Mouse (Mus musculus) forebrain, embryonic 11.5 days (tissue): ENCODE results near the gene Nfic. TPM values are rescaled to one million over a fixed set of nuclear protein-coding genes. Genes with fewer than 3 reads are reported as not detected.

ENCODE experiments used
- ATAC-seq: fragments of 200-750 bp; cut with Nextera tagmentation; replicated peaks from 2 replicates; pipeline ENCODE4 v1.8.0; 2017; ENCODE audit warnings: moderate TSS enrichment; ENCODE audit not compliant: low FRiP score
- DNase-seq: peaks from one replicate; pipeline ENCODE4 v3.0.0-alpha.2; 2017; ENCODE audit warnings: low spot score
- H3K27ac ChIP-seq: fragments of 300-500 bp; sonication (generic); 2 replicates; pipeline ENCODE4 v1.5.1; 2014; ENCODE audit warnings: low read depth, low read length
- H3K27me3 ChIP-seq: fragments of 300-500 bp; sonication (generic); 2 replicates; pipeline ENCODE4 v1.6.1; 2014; ENCODE audit warnings: mild to moderate bottlenecking, low read length, mixed read lengths; ENCODE audit not compliant: control insufficient read depth, insufficient read depth
- H3K36me3 ChIP-seq: fragments of 300-500 bp; sonication (generic); 2 replicates; pipeline ENCODE4 v1.6.1; 2014; ENCODE audit warnings: mild to moderate bottlenecking, low read length, moderate library complexity, mixed read lengths; ENCODE audit not compliant: control insufficient read depth, insufficient read depth
- H3K4me1 ChIP-seq: fragments of 300-500 bp; sonication (generic); replicated peaks from 2 replicates; pipeline ENCODE4 v1.6.1; 2014; ENCODE audit warnings: low read length, mixed read lengths; ENCODE audit not compliant: control insufficient read depth, insufficient read depth
- H3K4me2 ChIP-seq: fragments of 300-500 bp; sonication (generic); 2 replicates; pipeline ENCODE4 v1.6.1; 2014; ENCODE audit warnings: low read depth, mild to moderate bottlenecking, low read length, moderate library complexity, mixed read lengths; ENCODE audit not compliant: severe bottlenecking
- H3K4me3 ChIP-seq: fragments of 300-500 bp; sonication (generic); 2 replicates; pipeline ENCODE4 v1.5.1; 2014; ENCODE audit warnings: low read depth, low read length
- H3K9ac ChIP-seq: fragments of 300-500 bp; sonication (generic); 2 replicates; pipeline ENCODE4 v1.6.1; 2014; ENCODE audit warnings: low read length
- H3K9me3 ChIP-seq: fragments of 300-500 bp; sonication (generic); 2 replicates; pipeline ENCODE4 v1.6.1; 2016; ENCODE audit warnings: low read length, mixed read lengths; ENCODE audit not compliant: control insufficient read depth
- WGBS: fragments of 180-500 bp; shearing (Covaris S2); extraction: QIAGEN DNeasy Blood & Tissue Kit; methylation state at CpG from one replicate; pipeline ENCODE4 v1.1.7; 2014; 5-methylcytosine and 5-hydroxymethylcytosine counted together
- polyA plus RNA-seq: library from polyadenylated mRNA; unstranded; fragments of >200 nt; fragmentation: Nextera tagmentation; extraction: Ambion mirVana; gene quantifications from 2 replicates; pipeline ENCODE4 v1.2.1, GENCODE M21; 2014

Gene Nfic
- 10.5 and 10.8 TPM in 2 replicates for polyA plus RNA-seq

DNA sequence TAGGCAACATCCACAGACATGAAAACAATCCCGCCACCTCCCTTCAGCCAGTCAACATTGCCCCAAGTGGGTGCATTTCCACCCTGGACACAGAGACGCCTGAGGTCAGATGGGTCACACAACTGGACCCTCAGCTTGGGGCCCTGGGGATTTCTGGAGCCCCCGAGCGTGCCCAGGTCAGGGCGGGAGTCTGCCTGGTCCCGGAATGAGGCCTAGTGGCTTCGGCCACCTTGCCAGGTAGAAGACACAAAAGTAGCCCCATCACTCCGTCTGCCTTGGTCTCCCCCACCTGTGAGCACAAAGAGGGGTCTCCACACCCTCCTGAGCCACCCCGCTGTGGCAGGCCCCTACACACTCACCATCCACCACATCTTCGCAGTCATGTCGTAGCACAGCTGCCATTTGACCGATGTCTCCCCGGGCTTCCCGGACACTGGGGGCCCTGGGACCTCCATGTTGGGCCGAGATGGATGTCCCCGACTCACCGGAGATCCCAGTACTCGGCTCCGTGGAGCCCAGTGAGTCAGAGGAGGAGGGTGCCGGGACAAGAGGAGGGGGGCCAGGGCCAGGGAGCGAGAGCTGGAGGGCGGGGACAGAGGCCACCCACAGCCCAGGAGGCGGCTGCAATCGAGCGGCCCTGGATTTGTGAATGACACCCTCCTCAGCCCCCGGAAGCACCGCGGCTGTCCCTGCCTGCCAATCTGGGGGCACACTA is at the start of gene Nfic:
Gene Nfic, minus strand, starts transcription at position 455 of the 715 bp plus-strand sequence.
- no peaks in the 10 kb centered on the region for H3K4me1 ChIP-seq
- no peak within 1 kb of the TSS for H3K27ac ChIP-seq
- H3K9me3 ChIP-seq: no peaks in the 10 kb centered on the region
- WGBS: 60% methylated on average over 28 of the region's 28 CpGs
- no peak for ATAC-seq
- no peaks in the 10 kb centered on the region for H3K36me3 ChIP-seq
- no peak within 1 kb of the TSS for H3K9ac ChIP-seq
- H3K27me3 ChIP-seq: peaks cover 62% of the 10 kb centered on the region
- no peak within 1 kb of the TSS for H3K4me2 ChIP-seq
- peak; percentile 51 for DNase-seq
- no peak within 1 kb of the TSS for H3K4me3 ChIP-seq

- H3K9me3 ChIP-seq: no peaks in the 10 kb centered on the region
- H3K4me3 ChIP-seq: peak overlapping the region; percentile 21; the same call in 1 of the 2 replicates
- DNase-seq: peak; percentile 94
- peak; percentile 32; the same call in 1 of the 2 replicates for ATAC-seq
- H3K27me3 ChIP-seq: no peaks in the 10 kb centered on the region; the same call in 1 of the 2 replicates
- H3K36me3 ChIP-seq: no peaks in the 10 kb centered on the region
- peak overlapping the region; percentile 50 for H3K4me2 ChIP-seq
- H3K27ac ChIP-seq: no peak overlapping the region
- 8% methylated on average over 36 of the region's 36 CpGs for WGBS
- H3K4me1 ChIP-seq: no peaks in the 10 kb centered on the region
- no peak overlapping the region; the same call in 1 of the 2 replicates for H3K9ac ChIP-seq
Measured at GRCm38 (mm10) chr10:81502658-81503057, 47.2 kb upstream of the Nfic start.

GRCm38 (mm10) chr10:81501863-81502262 is 46.4 kb upstream of the Nfic start:
- Histone ChIP-seq H3K4me3 (no peak overlapping the region), H3K4me1 (0 out of 2 replicates have a peak, but pooled peaks cover 2% of the 10 kb centered on the region), H3K9me3 (no peaks in the 10 kb centered on the region), H3K27ac (no peak overlapping the region), H3K27me3 (no peaks in the 10 kb centered on the region; the same call in 1 of the 2 replicates), H3K9ac (no peak overlapping the region), H3K4me2 (no peak overlapping the region), H3K36me3 (no peaks in the 10 kb centered on the region)
- WGBS: 89% methylated on average over 5 of the region's 5 CpGs
- ATAC-seq (no peak), DNase-seq (no peak)

DNA sequence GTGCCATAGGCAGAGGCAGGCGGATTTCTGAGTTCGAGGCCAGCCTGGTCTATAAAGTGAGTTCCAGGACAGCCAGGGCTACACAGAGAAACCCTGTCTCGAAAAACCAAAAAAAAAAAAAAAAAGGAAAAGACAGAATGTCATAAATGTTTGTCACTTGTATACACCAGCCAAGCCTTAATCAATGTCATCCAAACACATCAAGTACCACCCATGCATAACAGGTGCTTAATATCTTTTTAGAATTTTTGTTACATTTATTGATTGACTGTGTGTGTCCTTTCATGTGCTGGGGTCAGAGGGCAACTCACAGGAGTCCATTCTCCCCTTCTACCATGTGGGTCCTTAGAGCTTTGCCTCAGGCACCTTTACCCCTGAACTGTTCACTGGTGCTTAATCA is 44.6 kb upstream of the Nfic start, which contains the start of gene S1pr4:
Gene S1pr4, minus strand, starts transcription at position 101 of the 400 bp plus-strand sequence.
- no peak within 1 kb of the TSS for H3K4me3 ChIP-seq
- no peaks in the 10 kb centered on the region; the same call in 1 of the 2 replicates for H3K27me3 ChIP-seq

GRCm38 (mm10) chr10:81499250-81499901 is 43.9 kb upstream of the Nfic start:
- no peak overlapping the region for H3K4me2 ChIP-seq
- peak; percentile 55 for DNase-seq
- H3K9me3 ChIP-seq: no peaks in the 10 kb centered on the region
- 77% methylated on average over 23 of the region's 23 CpGs for WGBS
- H3K9ac ChIP-seq: no peak overlapping the region; the same call in 1 of the 2 replicates
- ATAC-seq: no peak
- H3K36me3 ChIP-seq: no peaks in the 10 kb centered on the region
- no peak overlapping the region for H3K27ac ChIP-seq
- no peak overlapping the region for H3K4me3 ChIP-seq
- H3K27me3 ChIP-seq: no peaks in the 10 kb centered on the region; the same call in 1 of the 2 replicates
- H3K4me1 ChIP-seq: peaks cover 8% of the 10 kb centered on the region

More for the DNA sequence above, 44.6 kb upstream of the Nfic start, which contains the start of gene S1pr4:
- Histone ChIP-seq H3K36me3 (no peaks in the 10 kb centered on the region), H3K9ac (no peak within 1 kb of the TSS; the same call in 1 of the 2 replicates), H3K27ac (no peak within 1 kb of the TSS), H3K9me3 (no peaks in the 10 kb centered on the region), H3K4me1 (peaks cover 7% of the 10 kb centered on the region), H3K4me2 (no peak within 1 kb of the TSS)
- no peak for ATAC-seq
- no peak for DNase-seq
- 82% methylated on average over 3 of the region's 3 CpGs for WGBS

DNA sequence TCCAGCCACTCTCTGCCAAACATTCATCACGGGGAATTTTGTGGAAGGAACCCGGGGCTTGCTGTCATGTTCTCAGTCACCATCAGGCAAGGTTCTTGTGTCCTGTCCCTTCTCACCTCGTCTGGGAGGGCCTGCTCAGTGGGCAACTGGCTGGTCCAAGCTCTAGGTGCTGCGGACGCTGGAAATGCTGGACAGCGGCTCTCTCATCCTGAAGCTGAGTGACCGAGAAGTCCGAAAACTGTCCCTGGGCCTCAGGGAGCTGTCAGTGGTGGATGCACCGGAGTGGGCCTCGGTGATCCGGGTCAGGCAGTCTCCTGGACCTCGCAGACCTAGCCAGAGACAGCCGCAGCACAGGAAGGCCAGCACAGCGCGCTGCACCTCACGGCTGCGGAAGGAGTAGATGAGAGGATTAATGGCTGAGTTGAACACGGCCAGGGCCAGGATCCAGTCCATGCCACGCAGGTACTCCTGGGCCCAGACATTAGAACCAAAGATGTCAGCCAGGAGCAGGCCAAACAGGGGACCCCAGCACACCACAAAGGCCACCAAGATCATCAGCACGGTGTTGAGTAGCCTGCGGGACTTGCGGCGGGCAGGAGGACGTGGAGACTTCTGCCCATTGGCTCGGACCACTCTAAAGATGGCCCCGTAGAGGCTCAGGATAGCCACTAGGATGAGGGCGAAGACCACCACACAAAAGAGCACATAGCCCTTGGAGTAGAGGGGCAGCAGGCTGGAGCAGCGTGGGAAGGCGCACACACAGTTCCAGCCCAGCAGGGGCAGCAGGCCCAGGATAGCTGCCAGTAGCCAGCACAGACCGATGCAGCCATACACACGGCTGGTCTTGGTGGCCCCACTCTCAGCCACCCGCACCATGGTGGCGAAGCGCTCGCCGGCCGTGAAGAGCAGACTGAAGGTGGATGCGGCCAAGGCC is 43.1 kb upstream of the Nfic start:
- Histone ChIP-seq H3K27ac (no peak overlapping the region), H3K36me3 (no peaks in the 10 kb centered on the region), H3K27me3 (no peaks in the 10 kb centered on the region; the same call in 1 of the 2 replicates), H3K4me1 (peaks cover 8% of the 10 kb centered on the region), H3K9ac (no peak overlapping the region; the same call in 1 of the 2 replicates), H3K9me3 (no peaks in the 10 kb centered on the region), H3K4me2 (no peak overlapping the region), H3K4me3 (no peak overlapping the region)
- ATAC-seq (no peak), DNase-seq (peak; percentile 55)
- WGBS: 86% methylated on average over 38 of the region's 38 CpGs

DNA sequence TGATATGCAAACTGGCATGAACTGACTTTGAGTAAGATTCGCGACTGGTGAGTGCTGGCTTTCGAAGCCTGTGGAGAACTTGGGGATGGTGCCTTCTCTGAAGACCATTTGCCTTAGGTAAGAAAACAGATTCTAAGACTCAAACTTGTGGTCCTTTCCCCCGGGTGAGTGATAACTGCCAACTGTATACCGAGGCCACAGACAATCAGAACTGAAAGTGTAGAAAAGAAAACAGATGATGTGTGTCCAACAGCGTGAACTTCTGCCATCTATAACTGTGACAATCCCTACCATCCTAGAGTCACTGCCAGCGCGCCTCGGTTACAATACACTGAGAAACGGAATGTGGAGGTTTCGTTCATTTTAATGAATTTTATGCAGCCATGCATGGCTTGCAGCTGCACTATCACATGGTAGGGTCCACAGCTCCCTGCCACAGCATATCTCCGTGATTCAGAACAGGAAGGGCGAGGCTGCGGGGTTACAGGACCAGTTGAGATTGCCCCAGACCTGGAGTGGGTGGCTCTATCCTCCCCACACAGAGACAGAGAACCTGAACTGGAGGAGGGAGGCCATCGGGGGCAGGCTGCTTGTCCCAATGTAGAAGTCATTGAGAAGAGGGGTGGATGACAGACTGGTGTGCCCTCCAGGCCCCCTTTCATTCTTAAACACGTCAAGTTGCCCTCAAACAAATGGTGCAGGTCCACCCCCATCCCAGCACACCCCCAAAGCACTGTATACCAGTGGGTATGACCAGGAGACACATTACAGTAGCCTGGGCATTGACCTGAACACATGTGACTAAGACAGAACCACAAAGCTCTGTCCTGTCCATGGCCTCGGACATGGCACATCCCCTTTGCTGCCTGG is 42.2 kb upstream of the Nfic start:
- H3K4me2 ChIP-seq: peak overlapping the region; percentile 83
- H3K4me1 ChIP-seq: peaks cover 8% of the 10 kb centered on the region
- no peak overlapping the region for H3K27ac ChIP-seq
- no peak for ATAC-seq
- H3K27me3 ChIP-seq: no peaks in the 10 kb centered on the region
- no peak overlapping the region for H3K9ac ChIP-seq
- H3K36me3 ChIP-seq: no peaks in the 10 kb centered on the region; the same call in 1 of the 2 replicates
- no peaks in the 10 kb centered on the region for H3K9me3 ChIP-seq
- no peak for DNase-seq
- WGBS: 87% methylated on average over 17 of the region's 17 CpGs
- H3K4me3 ChIP-seq: no peak overlapping the region
